Mouse (Mus musculus) G1E (cell line): ENCODE results near the gene Lhfpl2. TPM values are rescaled to one million over a fixed set of nuclear protein-coding genes. Genes with fewer than 3 reads are reported as not detected.

Experiments
- ATAC-seq: 2 replicates; pipeline ENCODE4 v1.8.0; 2016; ENCODE audit warnings: mild to moderate bottlenecking; ENCODE audit not compliant: insufficient number of reproducible peaks, poor library complexity, low FRiP score, severe bottlenecking; ENCODE audit errors: extremely low read depth
- DNase-seq: peaks from one replicate; pipeline ENCODE4 v3.0.0; 2012; ENCODE audit warnings: low spot score
- H3K27me3 ChIP-seq: 2 replicates; pipeline ENCODE4 v1.6.1; 2012; ENCODE audit warnings: mild to moderate bottlenecking, low read length, inconsistent platforms; ENCODE audit not compliant: insufficient read depth
- H3K36me3 ChIP-seq: replicated peaks from 2 replicates; pipeline ENCODE3; 2012; ENCODE audit warnings: mild to moderate bottlenecking, inconsistent platforms
- H3K4me1 ChIP-seq: 2 replicates; pipeline ENCODE4 v1.6.1; 2012; ENCODE audit warnings: low read depth, low read length, inconsistent platforms, mixed read lengths; ENCODE audit not compliant: insufficient read depth
- H3K4me3 ChIP-seq: 2 replicates; pipeline ENCODE4 v1.5.1; 2012; ENCODE audit warnings: low read depth, mild to moderate bottlenecking, inconsistent platforms, low read length, moderate library complexity, mixed read lengths
- H3K9me3 ChIP-seq: replicated peaks from 2 replicates; pipeline ENCODE4 v1.6.1; 2012; ENCODE audit warnings: inconsistent platforms
- CTCF ChIP-seq: IDR thresholded peaks from 2 replicates; pipeline ENCODE4 v1.5.1; 2012; ENCODE audit warnings: low read depth, low read length, inconsistent platforms, mixed read lengths
- GATA1 ChIP-seq: IDR thresholded peaks from 2 replicates; pipeline ENCODE4 v1.6.1; 2012; ENCODE audit warnings: borderline replicate concordance, low read length, inconsistent platforms, mixed read lengths
- GATA2 ChIP-seq: IDR thresholded peaks from 2 replicates; pipeline ENCODE4 v1.6.1; 2012; ENCODE audit warnings: low read depth, low read length, inconsistent platforms, borderline replicate concordance
- POLR2AphosphoS5 ChIP-seq: IDR thresholded peaks from 2 replicates; pipeline ENCODE4 v1.6.1; 2012; ENCODE audit warnings: low read depth, low read length, inconsistent platforms; ENCODE audit not compliant: insufficient replicate concordance
- TAL1 ChIP-seq: conservative IDR thresholded peaks from 2 replicates; pipeline ENCODE4 v1.6.1; 2012; ENCODE audit warnings: low read depth, low read length, inconsistent platforms, mixed read lengths
- polyA plus RNA-seq: library from polyadenylated mRNA; stranded (reverse); fragments of >175 nt; gene quantifications from 2 replicates; pipeline ENCODE4 v1.2.3, GENCODE M21; 2012
- total RNA-seq, 2 experiments: library from RNA; stranded (forward) in 1 of 2; stranded (reverse) in 1 of 2; fragments of 200-1000 nt in 1 of 2; fragments of >200 nt in 1 of 2; fragmentation: Nextera tagmentation in 1 of 2; gene quantifications; 2 replicates each; pipeline ENCODE4 v1.2.3; 2014 to 2017

The Lhfpl2 gene
- total and polyA plus RNA-seq, 3 experiments: 0.16 TPM; not detected in 2

GRCm38 (mm10) chr13:94211236-94212119 is 153.9 kb downstream of the Lhfpl2 start:
- Histone ChIP-seq H3K9me3 (no peaks in the 10 kb centered on the region), H3K4me3 (no peak overlapping the region), H3K27me3 (peaks cover 6% of the 10 kb centered on the region; the same call in 1 of the 2 replicates), H3K4me1 (no peaks in the 10 kb centered on the region), H3K36me3 (no peaks in the 10 kb centered on the region)
- TF ChIP-seq CTCF (no peak), POLR2AphosphoS5 (no peak), GATA2 (no peak), TAL1 (no peak), GATA1 (no peak)
- ATAC-seq (no peak), DNase-seq (no peak)

GRCm38 (mm10) chr13:94212179-94212578 is 154.6 kb downstream of the Lhfpl2 start:
- peaks cover 6% of the 10 kb centered on the region; the same call in 1 of the 2 replicates for H3K27me3 ChIP-seq
- no peak for ATAC-seq
- H3K4me1 ChIP-seq: no peaks in the 10 kb centered on the region

GRCm38 (mm10) chr13:94212716-94213115 is 155.1 kb downstream of the Lhfpl2 start:
- Histone ChIP-seq H3K4me3 (no peak overlapping the region), H3K36me3 (no peaks in the 10 kb centered on the region), H3K4me1 (no peaks in the 10 kb centered on the region), H3K9me3 (no peaks in the 10 kb centered on the region), H3K27me3 (peaks cover 6% of the 10 kb centered on the region; the same call in 1 of the 2 replicates)
- ATAC-seq (no peak), DNase-seq (no peak)
- TF ChIP-seq GATA2: no peak
- no peak for TF ChIP-seq POLR2AphosphoS5
- TF ChIP-seq GATA1: no peak
- no peak for TF ChIP-seq TAL1
- TF ChIP-seq CTCF: no peak

More at GRCm38 (mm10) chr13:94212179-94212578, 154.6 kb downstream of the Lhfpl2 start:
- no peaks in the 10 kb centered on the region for H3K9me3 ChIP-seq
- H3K36me3 ChIP-seq: no peaks in the 10 kb centered on the region
- TF ChIP-seq TAL1 (no peak), GATA2 (no peak), CTCF (no peak), GATA1 (no peak), POLR2AphosphoS5 (no peak)
- DNase-seq: no peak
- no peak overlapping the region for H3K4me3 ChIP-seq

GRCm38 (mm10) chr13:94223609-94224008 is 166.0 kb downstream of the Lhfpl2 start:
- no peak for TF ChIP-seq CTCF
- no peak for TF ChIP-seq GATA2
- TF ChIP-seq GATA1: no peak
- no peaks in the 10 kb centered on the region for H3K36me3 ChIP-seq
- H3K27me3 ChIP-seq: peaks cover 6% of the 10 kb centered on the region
- no peak overlapping the region for H3K4me3 ChIP-seq
- DNase-seq: no peak
- ATAC-seq: no peak
- no peaks in the 10 kb centered on the region for H3K9me3 ChIP-seq
- H3K4me1 ChIP-seq: no peaks in the 10 kb centered on the region

- H3K36me3 ChIP-seq: no peaks in the 10 kb centered on the region
- H3K9me3 ChIP-seq: no peaks in the 10 kb centered on the region
- H3K4me3 ChIP-seq: no peak overlapping the region
- peaks cover 6% of the 10 kb centered on the region for H3K27me3 ChIP-seq
- TF ChIP-seq POLR2AphosphoS5 (no peak), GATA1 (no peak), TAL1 (no peak), CTCF (no peak), GATA2 (no peak)
- ATAC-seq: no peak
- H3K4me1 ChIP-seq: no peaks in the 10 kb centered on the region
- no peak for DNase-seq
Observed at GRCm38 (mm10) chr13:94224717-94225705, 167.4 kb downstream of the Lhfpl2 start.
